Mouse (Mus musculus): Measurements from ENCODE around the gene Wnk2. TPM values are rescaled to one million over a fixed set of nuclear protein-coding genes. Genes with fewer than 3 reads are reported as not detected.

Wnk2 gene
- total RNA-seq, 1 experiment from 2014 or later, result not detected

- ATAC-seq (replicated peaks; ENCODE audit: insufficient number of reproducible peaks, low FRiP score, low TSS enrichment, poor library complexity, severe bottlenecking), result no peak
Observed at GRCm38 (mm10) chr13:49024763-49025162, 123.1 kb downstream of the Wnk2 start.

GRCm38 (mm10) chr13:49021693-49022092 lies 126.1 kb downstream of the Wnk2 start:
- no peak for ATAC-seq (replicated peaks; ENCODE audit: insufficient number of reproducible peaks, low FRiP score, low TSS enrichment, poor library complexity, severe bottlenecking)

- no peak for ATAC-seq (replicated peaks; ENCODE audit: insufficient number of reproducible peaks, low FRiP score, low TSS enrichment, poor library complexity, severe bottlenecking)
Observed at GRCm38 (mm10) chr13:49020152-49020551, 127.7 kb downstream of the Wnk2 start.

GRCm38 (mm10) chr13:49017375-49017774 lies 130.4 kb downstream of the Wnk2 start:
- no peak for ATAC-seq (replicated peaks; ENCODE audit: insufficient number of reproducible peaks, low FRiP score, low TSS enrichment, poor library complexity, severe bottlenecking)

- ATAC-seq (replicated peaks; ENCODE audit: insufficient number of reproducible peaks, low FRiP score, low TSS enrichment, poor library complexity, severe bottlenecking), result no peak
Observed at GRCm38 (mm10) chr13:49016311-49016761, 131.5 kb downstream of the Wnk2 start.

GRCm38 (mm10) chr13:49015366-49016306 lies 132.2 kb downstream of the Wnk2 start:
- no peak for ATAC-seq (replicated peaks; ENCODE audit: insufficient number of reproducible peaks, low FRiP score, low TSS enrichment, poor library complexity, severe bottlenecking)

GRCm38 (mm10) chr13:49013206-49013794 lies 134.5 kb downstream of the Wnk2 start:
- ATAC-seq (replicated peaks; ENCODE audit: insufficient number of reproducible peaks, low FRiP score, low TSS enrichment, poor library complexity, severe bottlenecking), result no peak

GRCm38 (mm10) chr13:49001691-49002090 lies 146.1 kb downstream of the Wnk2 start:
- ATAC-seq (replicated peaks; ENCODE audit: insufficient number of reproducible peaks, low FRiP score, low TSS enrichment, poor library complexity, severe bottlenecking), result no peak

GRCm38 (mm10) chr13:48998591-48998990 lies 149.2 kb downstream of the Wnk2 start:
- 0 out of 2 replicates have a peak, but pooled peaks have one; percentile 40 for ATAC-seq (replicated peaks; ENCODE audit: insufficient number of reproducible peaks, low FRiP score, low TSS enrichment, poor library complexity, severe bottlenecking)

GRCm38 (mm10) chr13:48996731-48997130 lies 151.1 kb downstream of the Wnk2 start:
- ATAC-seq (replicated peaks; ENCODE audit: insufficient number of reproducible peaks, low FRiP score, low TSS enrichment, poor library complexity, severe bottlenecking), result no peak

GRCm38 (mm10) chr13:48994903-48995302 lies 152.9 kb downstream of the Wnk2 start:
- ATAC-seq (replicated peaks; ENCODE audit: insufficient number of reproducible peaks, low FRiP score, low TSS enrichment, poor library complexity, severe bottlenecking), result no peak

GRCm38 (mm10) chr13:48992914-48993313 lies 154.9 kb downstream of the Wnk2 start:
- ATAC-seq (replicated peaks; ENCODE audit: insufficient number of reproducible peaks, low FRiP score, low TSS enrichment, poor library complexity, severe bottlenecking), result no peak

- ATAC-seq (replicated peaks; ENCODE audit: insufficient number of reproducible peaks, low FRiP score, low TSS enrichment, poor library complexity, severe bottlenecking), result no peak
Observed at GRCm38 (mm10) chr13:48990138-48990537, 157.7 kb downstream of the Wnk2 start.

Other genes with a start within 250 kb of the Wnk2 start
- 69.3 to 102 TPM (median 72.9 TPM) in 3 replicates for gene Fam120a, start 180.0 kb downstream of the Wnk2 start, total RNA-seq (2017)
- 24.6 to 59.1 TPM (median 55.8 TPM) in 3 replicates for gene Ninj1, start 39.5 kb upstream of the Wnk2 start, total RNA-seq (2017)
- 27.8 to 56.1 TPM (median 45.9 TPM) in 3 replicates for gene Card19, start 68.0 kb upstream of the Wnk2 start, total RNA-seq (2017)
- gene Susd3, start 100.7 kb upstream of the Wnk2 start, total RNA-seq (2017), result 76.0 to 95.2 TPM (median 78.6 TPM) in 3 replicates
- gene Fgd3, start 172.3 kb upstream of the Wnk2 start, total RNA-seq (2017), result 43.6 to 60.8 TPM (median 44.6 TPM) in 3 replicates
- 24.4 to 44.2 TPM (median 31.3 TPM) in 3 replicates for gene Bicd2, start 193.6 kb upstream of the Wnk2 start, total RNA-seq (2017)